Mouse (Mus musculus): ENCODE data around the gene Map3k10.

Gene Map3k10

DNA sequence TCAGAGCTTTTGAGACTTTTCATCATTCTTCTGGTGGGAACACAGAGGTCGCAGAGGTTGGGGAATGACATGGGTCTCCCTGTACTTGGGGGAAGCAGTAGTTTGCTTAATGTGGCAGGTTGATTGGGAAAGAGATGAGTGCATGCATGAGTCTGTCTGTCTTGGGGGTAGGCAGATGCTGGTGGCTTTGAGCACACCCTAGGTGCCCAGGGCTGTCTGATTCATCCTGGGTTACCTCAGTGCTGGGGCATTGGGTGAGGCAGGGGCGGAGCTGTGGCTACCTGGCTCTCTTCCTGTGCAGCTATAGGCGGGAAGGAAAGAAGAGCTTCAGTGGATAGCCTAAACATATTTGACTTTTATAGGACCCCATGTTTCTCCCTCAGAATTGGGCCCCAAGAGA is 66.3 kb downstream of the Map3k10 start:
- no peak for DNase-seq

DNA sequence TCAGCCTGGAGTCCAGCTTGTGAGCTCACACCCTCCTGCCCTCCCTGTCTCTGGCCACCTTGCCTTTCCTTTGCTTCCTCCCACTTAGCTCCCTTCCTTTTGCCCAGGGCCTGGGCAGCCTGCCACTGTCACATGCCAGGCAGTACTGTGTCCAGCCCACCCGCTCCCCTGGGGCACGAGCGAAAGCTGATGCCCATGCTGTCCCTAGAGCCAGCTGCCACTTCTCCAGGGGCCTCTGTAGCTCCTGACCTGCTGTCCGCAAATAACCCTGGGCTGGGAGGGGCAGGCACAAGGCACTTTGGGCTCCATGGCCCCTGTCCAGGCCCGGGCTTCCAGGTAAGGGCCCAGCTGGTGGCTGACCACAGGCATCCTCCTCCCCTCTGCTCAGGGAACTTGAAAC is 66.8 kb downstream of the Map3k10 start:
- DNase-seq = no peak

GRCm38 (mm10) chr7:27606481-27607254 is 67.7 kb downstream of the Map3k10 start:
- no peak for DNase-seq

Measured in thymus, adult 18-20 months (tissue).